Mouse (Mus musculus) ES-E14 (cell line): ENCODE results near the gene Mapt. TPM values are rescaled to one million over a fixed set of nuclear protein-coding genes. Genes with fewer than 3 reads are reported as not detected.

Experiments
- DNase-seq: peaks from one replicate; pipeline ENCODE4 v3.0.0-alpha.2; 2013; ENCODE audit warnings: low read depth, low spot score
- H3K27ac ChIP-seq: 2 replicates; pipeline ENCODE4 v1.5.1; 2012; ENCODE audit warnings: low read depth, mild to moderate bottlenecking, low read length, moderate library complexity, mixed read lengths; ENCODE audit not compliant: poor library complexity, insufficient read depth, severe bottlenecking
- H3K36me3 ChIP-seq: 2 replicates; pipeline ENCODE4 v1.6.1; 2012; ENCODE audit warnings: mild to moderate bottlenecking, low read length, moderate library complexity, mixed read lengths; ENCODE audit not compliant: control insufficient read depth, poor library complexity, insufficient read depth, severe bottlenecking
- H3K4me1 ChIP-seq, 2 experiments: fragments of 150-350 bp in 1 of 2; sonication (generic) in 1 of 2; 2 replicates each; pipeline ENCODE4 v1.6.1; 2012; ENCODE audit warnings: low read length in 2 of 2, mild to moderate bottlenecking in 1 of 2, mixed read lengths in 1 of 2; ENCODE audit not compliant: control insufficient read depth in 2 of 2, insufficient read depth in 2 of 2, poor library complexity in 1 of 2
- H3K4me3 ChIP-seq, 2 experiments: fragments of 150-350 bp in 1 of 2; sonication (generic) in 1 of 2; 2 replicates each; pipeline ENCODE4 v1.5.1; 2012; ENCODE audit warnings: low read length in 2 of 2, low read depth in 1 of 2, mild to moderate bottlenecking in 1 of 2, mixed read lengths in 1 of 2; ENCODE audit not compliant: insufficient read depth in 1 of 2, poor library complexity in 1 of 2, severe bottlenecking in 1 of 2
- H3K9ac ChIP-seq: 2 replicates; pipeline ENCODE4 v1.6.1; 2012; ENCODE audit warnings: low read depth, mild to moderate bottlenecking, low read length, mixed read lengths; ENCODE audit not compliant: poor library complexity, insufficient read depth, severe bottlenecking
- H3K9me3 ChIP-seq: fragments of 150-350 bp; sonication (generic); 2 replicates; pipeline ENCODE4 v1.6.1; 2012; ENCODE audit warnings: low read depth, mild to moderate bottlenecking, low read length; ENCODE audit not compliant: control insufficient read depth, insufficient read depth
- CHD2 ChIP-seq: IDR thresholded peaks from 2 replicates; pipeline ENCODE4 v1.6.1; 2014; ENCODE audit warnings: mild to moderate bottlenecking, low read depth, low read length, inconsistent platforms
- HCFC1 ChIP-seq: IDR thresholded peaks from 2 replicates; pipeline ENCODE4 v1.6.1; 2012; ENCODE audit warnings: low read length, inconsistent platforms, borderline replicate concordance; ENCODE audit not compliant: insufficient read depth
- MAFK ChIP-seq: IDR thresholded peaks from 2 replicates; pipeline ENCODE4 v1.6.1; 2014; ENCODE audit warnings: mild to moderate bottlenecking, low read depth, low read length, inconsistent platforms; ENCODE audit not compliant: insufficient read depth
- ZC3H11A ChIP-seq: IDR thresholded peaks from 2 replicates; pipeline ENCODE4 v1.6.1; 2012; ENCODE audit warnings: low read depth, mild to moderate bottlenecking, inconsistent platforms, low read length, borderline replicate concordance
- ZNF384 ChIP-seq: IDR thresholded peaks from 2 replicates; pipeline ENCODE4 v1.6.1; 2012; ENCODE audit warnings: low read depth, low read length, inconsistent platforms
- in situ Hi-C, 2 experiments: fragments of 600-800 bp; cut with MboI; formaldehyde crosslinking; loops; one replicate each; pipeline ENCODE4 v1.15.1; 2025; ENCODE audit warnings: low sequenced_read_pairs in 2 of 2, inconsistent platforms in 1 of 2; ENCODE audit not compliant: unreplicated experiment in 2 of 2
- total RNA-seq: library from RNA; depleted of rRNA; stranded (reverse); fragments of 300-350 nt; gene quantifications from 2 replicates; pipeline ENCODE4 v1.2.3, GENCODE M21; 2012

Mapt gene
- total RNA-seq, 1 experiment, result 9.7 TPM

GRCm38 (mm10) chr11:104218075-104218474 is 13.1 kb upstream of the Mapt start:
- H3K9me3 ChIP-seq, result no peaks in the 10 kb centered on the region
- no peak overlapping the region for H3K4me3 ChIP-seq
- in situ Hi-C loops, result no loop called here
- H3K4me1 ChIP-seq, result no peaks in the 10 kb centered on the region
- no peak for DNase-seq
- H3K36me3 ChIP-seq, result no peaks in the 10 kb centered on the region
- H3K27ac ChIP-seq, result no peak overlapping the region
- TF ChIP-seq MAFK, result no peak
- no peak for TF ChIP-seq ZC3H11A
- H3K9ac ChIP-seq, result no peak overlapping the region

- no peak overlapping the region for H3K9ac ChIP-seq
- DNase-seq, result no peak
- TF ChIP-seq MAFK, result no peak
- TF ChIP-seq ZNF384, result no peak
- TF ChIP-seq HCFC1, result no peak
- TF ChIP-seq CHD2, result no peak
- no peak overlapping the region for H3K4me3 ChIP-seq
- no peaks in the 10 kb centered on the region for H3K9me3 ChIP-seq
- in situ Hi-C loops, result no loop called here
- H3K27ac ChIP-seq, result no peak overlapping the region
- peaks cover 0 to 3% of the 10 kb centered on the region in 2 experiments; a peak in 1 of 4 replicates for H3K4me1 ChIP-seq
- H3K36me3 ChIP-seq, result no peaks in the 10 kb centered on the region
Measured at GRCm38 (mm10) chr11:104220291-104220690, 10.9 kb upstream of the Mapt start.

- H3K36me3 ChIP-seq, result no peaks in the 10 kb centered on the region
- no peak overlapping the region for H3K4me3 ChIP-seq
- no peak for DNase-seq
- in situ Hi-C loops, result no loop called here
- H3K4me1 ChIP-seq, result peaks cover 0 to 3% of the 10 kb centered on the region in 2 experiments; a peak in 1 of 4 replicates
- H3K9ac ChIP-seq, result no peak overlapping the region
- H3K9me3 ChIP-seq, result no peaks in the 10 kb centered on the region
- H3K27ac ChIP-seq, result no peak overlapping the region
- TF ChIP-seq MAFK (no peak), ZNF384 (no peak), ZC3H11A (no peak), HCFC1 (no peak), CHD2 (no peak)
Measured at GRCm38 (mm10) chr11:104221751-104222150, 9.4 kb upstream of the Mapt start.

- TF ChIP-seq ZNF384, result no peak
- in situ Hi-C loops, result no loop called here
- DNase-seq, result no peak
- peaks cover 0 to 3% of the 10 kb centered on the region in 2 experiments; a peak in 1 of 4 replicates for H3K4me1 ChIP-seq
- H3K4me3 ChIP-seq, result peak overlapping the region in 1 of 2 experiments; percentile 30; a peak in 1 of 4 replicates
- no peaks in the 10 kb centered on the region for H3K9me3 ChIP-seq
- no peak overlapping the region; the same call in 1 of the 2 replicates for H3K9ac ChIP-seq
- no peaks in the 10 kb centered on the region for H3K36me3 ChIP-seq
- H3K27ac ChIP-seq, result no peak overlapping the region
Measured at GRCm38 (mm10) chr11:104223301-104223700, 7.9 kb upstream of the Mapt start.

GRCm38 (mm10) chr11:104229391-104229790 is 1.8 kb upstream of the Mapt start:
- no peak overlapping the region for H3K9ac ChIP-seq
- no peak for DNase-seq
- TF ChIP-seq ZNF384 (no peak), MAFK (no peak)
- H3K9me3 ChIP-seq, result no peaks in the 10 kb centered on the region
- no peak overlapping the region for H3K4me3 ChIP-seq
- H3K36me3 ChIP-seq, result no peaks in the 10 kb centered on the region
- in situ Hi-C loops, result no loop called here
- no peak overlapping the region for H3K27ac ChIP-seq
- H3K4me1 ChIP-seq, result peaks cover 3% of the 10 kb centered on the region in 2 experiments; a peak in 1 of 4 replicates
